Mouse (Mus musculus) limb, embryonic 11.5 days (tissue): Measurements from ENCODE around the gene Arpin. TPM values are rescaled to one million over a fixed set of nuclear protein-coding genes. Genes with fewer than 3 reads are reported as not detected.

Experiments used
- ATAC-seq: fragments of 200-750 bp; cut with Nextera tagmentation; 2 replicates; pipeline ENCODE4 v1.8.0; 2017; ENCODE audit warnings: low read depth; ENCODE audit not compliant: insufficient number of reproducible peaks, low FRiP score, low TSS enrichment
- DNase-seq: peaks from one replicate; pipeline ENCODE4 v3.0.0-alpha.2; 2015; ENCODE audit warnings: low spot score
- H3K27ac ChIP-seq: fragments of 300-500 bp; sonication (generic); replicated peaks from 2 replicates; pipeline ENCODE4 v1.5.1; 2014; ENCODE audit warnings: low read depth, mild to moderate bottlenecking, low read length
- H3K27me3 ChIP-seq: fragments of 300-500 bp; sonication (generic); 2 replicates; pipeline ENCODE4 v1.6.1; 2014; ENCODE audit warnings: mild to moderate bottlenecking, low read length, mixed read lengths; ENCODE audit not compliant: control insufficient read depth, insufficient read depth
- H3K36me3 ChIP-seq: fragments of 300-500 bp; sonication (generic); 2 replicates; pipeline ENCODE4 v1.6.1; 2014; ENCODE audit warnings: mild to moderate bottlenecking, low read length, moderate library complexity, mixed read lengths; ENCODE audit not compliant: control insufficient read depth, insufficient read depth
- H3K4me1 ChIP-seq: fragments of 300-500 bp; sonication (generic); 2 replicates; pipeline ENCODE4 v1.6.1; 2014; ENCODE audit warnings: low read length, mixed read lengths; ENCODE audit not compliant: control insufficient read depth, insufficient read depth
- H3K4me2 ChIP-seq: fragments of 300-500 bp; sonication (generic); 2 replicates; pipeline ENCODE4 v1.6.1; 2014; ENCODE audit warnings: low read depth, mild to moderate bottlenecking, moderate library complexity; ENCODE audit not compliant: severe bottlenecking
- H3K4me3 ChIP-seq: fragments of 300-500 bp; sonication (generic); 2 replicates; pipeline ENCODE4 v1.5.1; 2014; ENCODE audit warnings: low read depth, low read length
- H3K9ac ChIP-seq: fragments of 300-500 bp; sonication (generic); 2 replicates; pipeline ENCODE4 v1.6.1; 2014; ENCODE audit warnings: mild to moderate bottlenecking, low read length
- H3K9me3 ChIP-seq: fragments of 300-500 bp; sonication (generic); 2 replicates; pipeline ENCODE4 v1.6.1; 2016; ENCODE audit warnings: low read length; ENCODE audit not compliant: control insufficient read depth
- WGBS: fragments of 180-500 bp; shearing (Covaris S2); extraction: QIAGEN DNeasy Blood & Tissue Kit; methylation state at CpG from one replicate; pipeline ENCODE4 v1.1.7; 2014; 5-methylcytosine and 5-hydroxymethylcytosine counted together
- polyA plus RNA-seq: library from polyadenylated mRNA; unstranded; fragments of >200 nt; fragmentation: Nextera tagmentation; extraction: Ambion mirVana; gene quantifications from 2 replicates; pipeline ENCODE4 v1.2.1, GENCODE M21; 2014

The Arpin gene
- polyA plus RNA-seq, 1 experiment from 2014 or later: 17.9 TPM

DNA sequence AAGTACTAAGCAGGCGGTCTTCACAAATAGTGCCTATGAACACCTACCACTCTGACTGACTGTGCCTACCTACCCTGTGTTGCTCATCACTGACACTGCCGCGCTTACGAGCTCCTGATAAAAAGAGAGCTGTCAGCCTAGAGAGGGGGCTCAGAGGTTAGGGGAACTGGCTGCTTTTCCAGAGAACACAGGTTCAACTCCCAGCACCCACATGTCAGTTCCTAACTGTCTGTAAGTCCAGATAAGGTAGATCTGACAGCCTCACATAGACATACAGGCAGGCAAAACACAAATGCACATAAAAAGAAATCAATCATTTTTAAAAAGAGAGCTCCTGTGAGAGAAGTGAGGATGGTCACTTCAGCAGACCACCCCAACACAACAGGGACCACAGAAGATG is 30.0 kb downstream of the Arpin start:
- H3K36me3 ChIP-seq: no peaks in the 10 kb centered on the region

DNA sequence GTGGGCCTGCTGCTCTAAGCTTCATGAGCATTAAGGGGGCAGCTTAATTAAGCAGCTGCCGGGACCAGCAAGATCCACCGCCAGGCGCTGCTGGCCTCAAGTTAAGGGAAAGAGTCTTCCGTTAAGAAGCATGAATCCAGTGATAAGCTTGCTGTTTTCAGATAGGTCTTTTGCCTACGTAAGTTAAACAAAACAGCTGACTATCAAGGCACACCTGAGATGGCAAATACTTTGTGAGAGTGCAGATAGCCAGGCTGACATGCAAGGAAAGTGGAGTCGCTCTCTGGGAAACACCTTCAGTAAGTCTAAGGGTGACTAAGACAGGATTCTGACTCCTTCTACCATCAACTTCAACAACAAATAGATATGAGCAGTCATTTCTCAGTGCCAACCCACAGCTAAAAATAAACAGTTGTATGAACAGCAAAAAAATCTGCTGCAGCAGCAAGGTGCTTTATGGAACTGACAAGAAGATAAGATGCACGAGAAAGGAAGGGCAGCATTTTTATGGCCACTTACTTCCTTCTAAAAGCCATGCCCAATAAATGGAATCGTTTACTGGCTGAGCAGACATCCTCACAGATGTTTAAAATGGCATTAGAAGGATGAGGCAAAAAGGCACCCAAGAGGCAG is 31.9 kb downstream of the Arpin start:
- Histone ChIP-seq H3K4me2 (no peak overlapping the region), H3K9me3 (no peaks in the 10 kb centered on the region), H3K9ac (no peak overlapping the region), H3K4me1 (no peaks in the 10 kb centered on the region), H3K4me3 (no peak overlapping the region), H3K27ac (no peak overlapping the region), H3K36me3 (no peaks in the 10 kb centered on the region), H3K27me3 (no peaks in the 10 kb centered on the region)
- no peak for DNase-seq
- ATAC-seq: no peak
- WGBS: 81% methylated on average over 8 of the region's 8 CpGs

More for the DNA sequence above, 30.0 kb downstream of the Arpin start:
- H3K4me1 ChIP-seq: no peaks in the 10 kb centered on the region
- ATAC-seq (no peak), DNase-seq (no peak)
- H3K27me3 ChIP-seq: no peaks in the 10 kb centered on the region
- no peaks in the 10 kb centered on the region for H3K9me3 ChIP-seq
- 96% methylated on average over 4 of the region's 4 CpGs for WGBS
- no peak overlapping the region for H3K9ac ChIP-seq
- no peak overlapping the region for H3K4me2 ChIP-seq
- H3K4me3 ChIP-seq: no peak overlapping the region
- no peak overlapping the region for H3K27ac ChIP-seq

DNA sequence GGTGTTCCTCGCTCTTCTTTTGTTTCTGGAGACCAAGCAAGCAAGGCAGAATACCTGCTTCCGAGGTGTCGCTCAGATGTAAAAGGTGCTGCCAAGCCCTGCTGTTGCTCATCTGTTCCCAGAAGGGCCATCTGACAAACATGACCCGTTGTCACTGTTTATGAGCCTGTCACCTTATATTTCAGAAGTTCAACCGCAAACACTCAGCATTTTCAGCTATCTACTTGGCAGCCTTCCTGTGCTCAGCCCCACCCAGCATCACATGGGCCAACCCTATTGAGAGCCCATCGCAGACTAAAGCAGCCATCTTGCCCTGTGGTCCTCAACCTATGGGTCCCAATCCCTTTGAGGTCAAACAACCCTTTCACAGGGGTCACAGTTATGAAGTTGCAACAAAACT is 34.4 kb downstream of the Arpin start:
- 96% methylated on average over 6 of the region's 6 CpGs for WGBS
- Histone ChIP-seq H3K4me2 (no peak overlapping the region), H3K4me3 (no peak overlapping the region), H3K4me1 (no peaks in the 10 kb centered on the region), H3K9ac (no peak overlapping the region), H3K27me3 (no peaks in the 10 kb centered on the region), H3K27ac (no peak overlapping the region), H3K36me3 (no peaks in the 10 kb centered on the region), H3K9me3 (no peaks in the 10 kb centered on the region)
- ATAC-seq (no peak), DNase-seq (no peak)

DNA sequence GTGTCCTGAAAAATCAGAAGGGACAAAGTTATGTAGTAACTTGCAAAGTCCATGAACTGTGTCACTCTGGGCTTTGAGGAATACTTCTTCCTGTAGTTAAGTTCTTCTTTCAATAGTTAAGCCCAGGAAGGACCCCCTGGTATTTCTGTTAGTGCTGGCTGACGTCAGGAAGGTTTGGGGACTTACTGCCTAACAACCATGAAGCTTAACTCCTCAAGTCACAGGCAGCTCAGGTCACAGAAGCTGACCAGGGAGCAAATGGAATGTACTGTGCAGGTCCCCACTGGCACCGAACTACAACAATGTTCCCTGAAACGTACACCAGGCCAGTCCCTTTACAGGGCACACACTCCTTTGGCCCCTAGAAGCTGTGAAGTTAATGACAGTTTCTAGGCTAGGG is 39.9 kb downstream of the Arpin start:
- Histone ChIP-seq H3K4me3 (no peak overlapping the region), H3K4me1 (no peaks in the 10 kb centered on the region), H3K9ac (no peak overlapping the region), H3K4me2 (no peak overlapping the region), H3K36me3 (no peaks in the 10 kb centered on the region), H3K27ac (no peak overlapping the region), H3K27me3 (no peaks in the 10 kb centered on the region), H3K9me3 (no peaks in the 10 kb centered on the region)
- WGBS: 70% methylated on average over 3 of the region's 3 CpGs
- DNase-seq (no peak), ATAC-seq (no peak)

DNA sequence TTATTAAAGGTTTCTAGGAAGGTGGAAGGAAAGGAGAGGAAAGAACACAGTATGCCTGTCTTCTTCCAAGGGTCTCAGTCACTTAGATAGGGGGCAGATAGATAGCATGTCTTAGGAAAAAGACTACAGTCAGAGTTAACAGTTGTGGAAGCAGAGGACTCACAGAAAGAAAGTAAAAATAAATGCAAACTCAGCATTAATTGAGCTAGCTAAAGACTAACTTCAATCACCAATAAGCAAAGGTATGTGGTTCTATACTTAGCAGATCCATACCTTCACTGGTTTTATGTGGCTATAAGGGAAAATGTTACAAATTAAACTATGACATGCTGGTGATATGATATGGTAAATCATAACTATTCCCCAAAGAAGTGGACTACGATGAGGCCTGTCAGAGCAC is 40.4 kb downstream of the Arpin start:
- H3K27ac ChIP-seq: no peak overlapping the region
- DNase-seq: no peak
- H3K27me3 ChIP-seq: no peaks in the 10 kb centered on the region
- no peaks in the 10 kb centered on the region for H3K9me3 ChIP-seq
- H3K4me1 ChIP-seq: no peaks in the 10 kb centered on the region
- 88% methylated on average over 1 of the region's 1 CpGs for WGBS
- H3K4me2 ChIP-seq: no peak overlapping the region
- no peak for ATAC-seq
- no peaks in the 10 kb centered on the region for H3K36me3 ChIP-seq
- no peak overlapping the region for H3K4me3 ChIP-seq
- H3K9ac ChIP-seq: no peak overlapping the region

DNA sequence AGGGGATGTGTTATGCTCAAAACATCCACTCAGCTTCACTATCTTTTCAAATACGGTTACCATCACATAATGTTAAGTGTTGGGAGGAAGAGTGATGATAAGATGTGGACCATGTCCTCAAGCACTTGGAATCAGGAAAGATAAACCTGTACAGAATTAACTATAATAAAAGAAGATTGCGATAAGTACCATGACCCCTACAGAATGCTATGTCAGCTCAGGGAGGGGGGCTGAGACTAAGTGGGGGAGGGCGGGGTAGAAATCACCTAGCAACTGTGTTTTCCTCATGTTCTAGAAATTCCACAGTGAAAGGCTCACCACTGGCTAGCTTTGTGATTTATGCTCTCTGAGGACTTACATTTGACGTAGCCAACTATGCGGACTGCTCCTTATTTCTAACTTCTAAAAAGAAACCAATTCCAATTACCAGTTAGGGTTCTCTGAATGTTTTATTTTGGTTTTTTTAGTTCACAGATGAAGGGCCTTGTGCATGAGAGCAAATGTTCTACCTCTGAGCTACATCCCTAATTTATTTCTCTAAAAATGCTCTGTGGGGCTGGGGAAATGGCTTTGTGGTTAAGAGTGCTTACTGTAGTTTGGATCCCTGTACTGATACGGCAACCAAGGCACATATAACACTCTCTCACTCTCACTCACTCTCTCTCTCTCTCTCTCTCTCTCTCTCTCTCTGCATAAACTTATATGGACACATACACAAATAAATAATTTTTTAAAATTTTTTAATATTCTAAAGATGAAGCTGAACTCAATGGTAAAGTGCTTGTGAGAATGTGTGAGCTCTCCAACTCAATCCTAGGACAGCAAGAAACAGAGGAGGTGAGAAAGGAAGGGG is 42.4 kb downstream of the Arpin start:
- no peak for ATAC-seq
- WGBS: 84% methylated on average over 6 of the region's 6 CpGs
- no peaks in the 10 kb centered on the region for H3K36me3 ChIP-seq

DNA sequence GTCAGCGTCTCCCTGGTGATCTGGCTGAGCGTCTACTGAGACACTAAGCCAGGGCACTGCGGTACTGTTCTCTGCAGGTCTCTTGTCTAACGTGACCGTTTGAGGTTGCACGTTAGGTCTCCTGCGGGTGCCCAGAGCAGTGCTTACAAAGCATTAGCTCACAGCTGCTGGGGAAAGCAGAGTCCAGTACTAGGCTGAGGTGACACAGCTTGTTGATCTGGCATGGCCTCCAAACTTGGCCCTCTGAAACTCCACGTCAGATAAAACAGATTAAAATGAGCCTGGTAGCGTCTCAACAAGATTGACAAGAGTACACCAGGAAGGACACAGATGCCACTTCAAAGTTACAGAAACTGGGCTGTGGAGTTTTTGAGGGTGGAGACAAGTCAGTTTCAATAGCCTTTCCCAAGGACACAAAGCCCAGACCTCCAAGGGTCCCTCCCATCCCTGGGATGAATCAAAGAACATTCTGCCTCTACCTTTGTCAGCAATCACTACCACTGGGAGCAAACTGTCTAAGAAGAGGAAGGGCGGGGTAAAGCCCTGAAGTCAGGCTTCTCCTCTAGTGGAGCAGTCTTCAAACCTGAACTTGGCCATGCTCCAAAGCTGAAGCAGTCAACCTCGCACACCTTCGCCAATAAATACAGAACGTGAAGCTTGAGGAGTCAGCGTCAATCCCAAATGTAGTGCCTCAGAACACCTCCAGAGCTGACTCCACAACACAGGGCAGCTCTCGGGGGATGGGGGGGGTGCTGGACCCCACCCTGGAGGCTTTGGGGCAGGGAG is 44.5 kb downstream of the Arpin start:
- DNase-seq (no peak), ATAC-seq (no peak)
- no peaks in the 10 kb centered on the region for H3K36me3 ChIP-seq
- no peak overlapping the region for H3K9ac ChIP-seq
- no peaks in the 10 kb centered on the region for H3K27me3 ChIP-seq
- no peaks in the 10 kb centered on the region for H3K9me3 ChIP-seq
- H3K4me1 ChIP-seq: no peaks in the 10 kb centered on the region
- 91% methylated on average over 15 of the region's 15 CpGs for WGBS
- H3K4me3 ChIP-seq: no peak overlapping the region
- H3K4me2 ChIP-seq: no peak overlapping the region
- no peak overlapping the region for H3K27ac ChIP-seq

More for the DNA sequence above, 42.4 kb downstream of the Arpin start:
- no peak overlapping the region for H3K4me3 ChIP-seq
- no peak overlapping the region for H3K9ac ChIP-seq
- no peak overlapping the region for H3K4me2 ChIP-seq
- no peaks in the 10 kb centered on the region for H3K27me3 ChIP-seq
- no peak overlapping the region for H3K27ac ChIP-seq
- H3K9me3 ChIP-seq: no peaks in the 10 kb centered on the region
- H3K4me1 ChIP-seq: no peaks in the 10 kb centered on the region
- DNase-seq: no peak

DNA sequence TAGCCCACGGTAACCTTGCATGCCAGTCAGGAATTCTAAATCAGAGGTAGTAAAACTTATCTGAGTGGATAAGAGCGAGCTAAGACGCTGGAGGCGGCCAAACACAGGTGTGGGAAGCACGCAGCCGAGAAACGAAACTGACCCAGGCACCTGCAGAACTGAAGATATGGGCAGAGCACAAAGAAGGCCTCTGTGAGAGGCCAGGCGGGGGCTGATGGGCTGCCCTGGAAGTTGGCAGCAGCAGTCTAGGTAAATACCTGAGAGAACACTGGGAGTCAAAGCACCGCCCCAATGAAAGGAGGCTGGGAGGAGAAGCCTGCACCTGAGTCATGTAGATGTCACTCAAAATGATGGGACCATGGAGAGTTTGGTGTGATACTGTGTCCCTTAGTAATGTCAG is 46.6 kb downstream of the Arpin start:
- no peak overlapping the region for H3K27ac ChIP-seq
- no peaks in the 10 kb centered on the region for H3K36me3 ChIP-seq
- no peaks in the 10 kb centered on the region for H3K27me3 ChIP-seq
- H3K9ac ChIP-seq: no peak overlapping the region
- DNase-seq (no peak), ATAC-seq (no peak)
- no peaks in the 10 kb centered on the region for H3K4me1 ChIP-seq
- H3K4me3 ChIP-seq: no peak overlapping the region
- WGBS: 88% methylated on average over 9 of the region's 9 CpGs
- no peaks in the 10 kb centered on the region for H3K9me3 ChIP-seq
- no peak overlapping the region for H3K4me2 ChIP-seq
